Mouse (Mus musculus): Measurements from ENCODE around the gene Cope. TPM values are rescaled to one million over a fixed set of nuclear protein-coding genes. Genes with fewer than 3 reads are reported as not detected.
A peak's percentile ranks its signal among the peaks of the same experiment; 100 is the strongest.

The Cope gene
- total and polyA plus RNA-seq, 2 experiments from 2014 or later = 97.1 to 264 TPM

- Histone ChIP-seq H3K27ac (ENCODE audit: low read depth, low read length) (no peak overlapping the region), H3K4me3 (ENCODE audit: low read depth, low read length) (no peak overlapping the region), H3K4me2 (ENCODE audit: low read depth, low read length, poor library complexity, severe bottlenecking) (no peak overlapping the region), H3K4me1 (ENCODE audit: insufficient read depth, low read length) (no peaks in the 10 kb centered on the region), H3K9ac (replicated peaks; ENCODE audit: low read length, poor library complexity, severe bottlenecking) (no peak overlapping the region), H3K36me3 (ENCODE audit: insufficient read depth, low read length) (peaks cover 11% of the 10 kb centered on the region), H3K9me3 (ENCODE audit: low read length) (no peaks in the 10 kb centered on the region), H3K27me3 (ENCODE audit: insufficient read depth, low read length) (no peaks in the 10 kb centered on the region)
- 90% methylated on average over 8 of the region's 8 CpGs for WGBS
- TF ChIP-seq CTCF (IDR thresholded peaks at IDR 0.05) = peak; percentile 32
- DNase-seq (ENCODE audit: low spot score) (no peak), ATAC-seq (ENCODE audit: low FRiP score) (no peak)
Measured at GRCm38 (mm10) chr8:70286737-70287136, 15.6 kb upstream of the Cope start.

- Histone ChIP-seq H3K27me3 (ENCODE audit: insufficient read depth, low read length) (no peaks in the 10 kb centered on the region), H3K4me3 (ENCODE audit: low read depth, low read length) (no peak overlapping the region), H3K36me3 (ENCODE audit: insufficient read depth, low read length) (peaks cover 69% of the 10 kb centered on the region), H3K4me2 (ENCODE audit: low read depth, low read length, poor library complexity, severe bottlenecking) (no peak overlapping the region), H3K9me3 (ENCODE audit: low read length) (no peaks in the 10 kb centered on the region), H3K4me1 (ENCODE audit: insufficient read depth, low read length) (no peaks in the 10 kb centered on the region), H3K27ac (ENCODE audit: low read depth, low read length) (no peak overlapping the region), H3K9ac (replicated peaks; ENCODE audit: low read length, poor library complexity, severe bottlenecking) (0 out of 2 replicates have a peak overlapping the region, but pooled peaks have one; percentile 24)
- 71% methylated on average over 5 of the region's 5 CpGs for WGBS
- no peak for ATAC-seq (ENCODE audit: low FRiP score)
- DNase-seq (ENCODE audit: low spot score) = no peak
- TF ChIP-seq CTCF (IDR thresholded peaks at IDR 0.05) = no peak
Measured at GRCm38 (mm10) chr8:70293988-70294405, 8.3 kb upstream of the Cope start.

GRCm38 (mm10) chr8:70300881-70301280 lies 1.4 kb upstream of the Cope start:
- Histone ChIP-seq H3K4me2 (ENCODE audit: low read depth, low read length, poor library complexity, severe bottlenecking) (no peak overlapping the region), H3K9me3 (ENCODE audit: low read length) (no peaks in the 10 kb centered on the region), H3K27me3 (ENCODE audit: insufficient read depth, low read length) (no peaks in the 10 kb centered on the region), H3K4me1 (ENCODE audit: insufficient read depth, low read length) (peaks cover 11% of the 10 kb centered on the region), H3K4me3 (ENCODE audit: low read depth, low read length) (no peak overlapping the region), H3K9ac (replicated peaks; ENCODE audit: low read length, poor library complexity, severe bottlenecking) (no peak overlapping the region), H3K27ac (ENCODE audit: low read depth, low read length) (no peak overlapping the region), H3K36me3 (ENCODE audit: insufficient read depth, low read length) (peaks cover 44% of the 10 kb centered on the region)
- 85% methylated on average over 3 of the region's 3 CpGs for WGBS
- no peak for DNase-seq (ENCODE audit: low spot score)
- no peak for TF ChIP-seq CTCF (IDR thresholded peaks at IDR 0.05)
- ATAC-seq (ENCODE audit: low FRiP score) = no peak

GRCm38 (mm10) chr8:70302901-70303300 lies 583 bp downstream of the Cope start:
- H3K36me3 ChIP-seq (ENCODE audit: insufficient read depth, low read length) = peaks cover 39% of the 10 kb centered on the region
- DNase-seq (ENCODE audit: low spot score) = no peak

GRCm38 (mm10) chr8:70309311-70309710 lies 7.0 kb downstream of the Cope start:
- ATAC-seq (ENCODE audit: low FRiP score) (no peak), DNase-seq (ENCODE audit: low spot score) (peak; percentile 33)
- no peaks in the 10 kb centered on the region for H3K27me3 ChIP-seq (ENCODE audit: insufficient read depth, low read length)
- no peaks in the 10 kb centered on the region for H3K4me1 ChIP-seq (ENCODE audit: insufficient read depth, low read length)
- TF ChIP-seq CTCF (IDR thresholded peaks at IDR 0.05) = peak; percentile 71
- no peak overlapping the region for H3K9ac ChIP-seq (replicated peaks; ENCODE audit: low read length, poor library complexity, severe bottlenecking)
- no peaks in the 10 kb centered on the region for H3K9me3 ChIP-seq (ENCODE audit: low read length)
- WGBS = 27% methylated on average over 2 of the region's 2 CpGs
- H3K27ac ChIP-seq (ENCODE audit: low read depth, low read length) = no peak overlapping the region
- H3K36me3 ChIP-seq (ENCODE audit: insufficient read depth, low read length) = peaks cover 68% of the 10 kb centered on the region
- no peak overlapping the region for H3K4me2 ChIP-seq (ENCODE audit: low read depth, low read length, poor library complexity, severe bottlenecking)
- no peak overlapping the region for H3K4me3 ChIP-seq (ENCODE audit: low read depth, low read length)

More at GRCm38 (mm10) chr8:70302901-70303300, 583 bp downstream of the Cope start:
- H3K4me3 ChIP-seq (ENCODE audit: low read depth, low read length) = peak overlapping the region; percentile 78
- 0 out of 2 replicates have a peak, but pooled peaks have one; percentile 29 for ATAC-seq (ENCODE audit: low FRiP score)
- peak overlapping the region; percentile 75 for H3K9ac ChIP-seq (replicated peaks; ENCODE audit: low read length, poor library complexity, severe bottlenecking)
- H3K4me1 ChIP-seq (ENCODE audit: insufficient read depth, low read length) = peaks cover 11% of the 10 kb centered on the region
- WGBS = 5% methylated on average over 16 of the region's 16 CpGs
- TF ChIP-seq CTCF (IDR thresholded peaks at IDR 0.05) = no peak
- no peaks in the 10 kb centered on the region for H3K27me3 ChIP-seq (ENCODE audit: insufficient read depth, low read length)
- H3K4me2 ChIP-seq (ENCODE audit: low read depth, low read length, poor library complexity, severe bottlenecking) = peak overlapping the region; percentile 91
- H3K9me3 ChIP-seq (ENCODE audit: low read length) = no peaks in the 10 kb centered on the region
- peak overlapping the region; percentile 62 for H3K27ac ChIP-seq (ENCODE audit: low read depth, low read length)

GRCm38 (mm10) chr8:70313399-70313798 lies 11.1 kb downstream of the Cope start:
- WGBS = 82% methylated on average over 2 of the region's 2 CpGs
- H3K4me1 ChIP-seq (ENCODE audit: insufficient read depth, low read length) = 0 out of 2 replicates have a peak, but pooled peaks cover 5% of the 10 kb centered on the region
- DNase-seq (ENCODE audit: low spot score) (peak; percentile 40), ATAC-seq (ENCODE audit: low FRiP score) (no peak)
- peaks cover 35% of the 10 kb centered on the region for H3K36me3 ChIP-seq (ENCODE audit: insufficient read depth, low read length)
- no peak for TF ChIP-seq CTCF (IDR thresholded peaks at IDR 0.05)
- H3K4me3 ChIP-seq (ENCODE audit: low read depth, low read length) = no peak overlapping the region
- H3K9ac ChIP-seq (replicated peaks; ENCODE audit: low read length, poor library complexity, severe bottlenecking) = no peak overlapping the region
- no peaks in the 10 kb centered on the region for H3K9me3 ChIP-seq (ENCODE audit: low read length)
- no peak overlapping the region for H3K4me2 ChIP-seq (ENCODE audit: low read depth, low read length, poor library complexity, severe bottlenecking)
- H3K27ac ChIP-seq (ENCODE audit: low read depth, low read length) = no peak overlapping the region
- H3K27me3 ChIP-seq (ENCODE audit: insufficient read depth, low read length) = no peaks in the 10 kb centered on the region
